Mouse (Mus musculus) brain, embryonic 14.5 days (tissue): ENCODE data around the gene Dtx3l.

Experiments
- CTCF ChIP-seq: fragments of 200-500 bp; IDR thresholded peaks from 2 replicates; pipeline ENCODE4 v1.5.1; 2012; ENCODE audit warnings: inconsistent platforms, mild to moderate bottlenecking, moderate library complexity, borderline replicate concordance; ENCODE audit not compliant: insufficient read depth, insufficient read length; ENCODE audit errors: extremely low read depth
- POLR2A ChIP-seq: fragments of 200-500 bp; IDR thresholded peaks from 2 replicates; pipeline ENCODE4 v1.6.1; 2012; ENCODE audit warnings: mild to moderate bottlenecking, inconsistent platforms, borderline replicate concordance; ENCODE audit not compliant: poor library complexity, insufficient read depth, insufficient read length, severe bottlenecking; ENCODE audit errors: extremely low read depth

GRCm38 (mm10) chr16:35966411-35967115 lies 27.6 kb upstream of the Dtx3l start:
- no peak for TF ChIP-seq POLR2A
- TF ChIP-seq CTCF, result no peak
